ENCODE assay signal across 8 mouse cellular contexts in genomic region chr5:100424252-100424651, GRCm38 (mm10). TPM values are rescaled to one million over a fixed set of nuclear protein-coding genes. Genes with fewer than 3 reads are reported as not detected.
DNase-seq lines count a peak whose midpoint lies in the region; ATAC-seq and TF ChIP-seq lines count a peak whose summit lies in the region.

No protein-coding gene starts in this region.

- H3K4me1 ChIP-seq in lung, embryonic 15.5 days = peaks cover 53% of the 10 kb centered on the region
- peaks cover 22% of the 10 kb centered on the region for H3K4me1 ChIP-seq in forebrain, embryonic 11.5 days (replicated peaks; ENCODE audit: control insufficient read depth, insufficient read depth, low read length)
- peaks cover 19% of the 10 kb centered on the region for H3K4me1 ChIP-seq in hindbrain, postnatal 0 days (ENCODE audit: insufficient read depth, low read length)
- peaks cover 37% of the 10 kb centered on the region for H3K4me1 ChIP-seq in midbrain, embryonic 16.5 days (ENCODE audit: control insufficient read depth, insufficient read depth, low read length)

- DNase-seq in lung, postnatal 25 days (ENCODE audit: low spot score) = no peak
- DNase-seq in forebrain, embryonic 11.5 days (ENCODE audit: low spot score) = no peak
- no peak for DNase-seq in hindbrain, postnatal 0 days (ENCODE audit: low spot score)
- DNase-seq in testis, postnatal 10 days (ENCODE audit: low spot score) = no peak
- DNase-seq in left cerebral cortex, postnatal 4 days = no peak
- no peak for DNase-seq in c-Kit-positive CD71-positive TER-119-positive erythroid progenitor cells, embryonic 14.5 days (ENCODE audit: low spot score)

- H3K4me3 ChIP-seq in lung, embryonic 15.5 days = no peak overlapping the region; the same call in 1 of the 2 replicates
- H3K4me3 ChIP-seq in forebrain, embryonic 11.5 days (ENCODE audit: low read depth, low read length) = peak overlapping the region; percentile 12; the same call in 1 of the 2 replicates
- no peak overlapping the region for H3K4me3 ChIP-seq in hindbrain, postnatal 0 days (ENCODE audit: low read length)
- H3K4me3 ChIP-seq in midbrain, embryonic 16.5 days (ENCODE audit: low read depth, low read length) = no peak overlapping the region

- WGBS in lung, embryonic 15.5 days = 69% methylated on average over 3 of the region's 3 CpGs
- WGBS in forebrain, embryonic 11.5 days = 83% methylated on average over 3 of the region's 3 CpGs
- 78% methylated on average over 3 of the region's 3 CpGs for WGBS in hindbrain, postnatal 0 days
- WGBS in midbrain, embryonic 16.5 days = 82% methylated on average over 3 of the region's 3 CpGs

- no peak overlapping the region for H3K27ac ChIP-seq in lung, embryonic 15.5 days
- no peak overlapping the region for H3K27ac ChIP-seq in forebrain, embryonic 11.5 days (ENCODE audit: low read depth, low read length)
- H3K27ac ChIP-seq in hindbrain, postnatal 0 days = no peak overlapping the region
- no peak overlapping the region for H3K27ac ChIP-seq in midbrain, embryonic 16.5 days (ENCODE audit: low read length)

- no peaks in the 10 kb centered on the region for H3K27me3 ChIP-seq in lung, embryonic 15.5 days
- no peaks in the 10 kb centered on the region for H3K27me3 ChIP-seq in forebrain, embryonic 11.5 days (ENCODE audit: control insufficient read depth, insufficient read depth, low read length)
- H3K27me3 ChIP-seq in hindbrain, postnatal 0 days (ENCODE audit: insufficient read depth, low read length) = no peaks in the 10 kb centered on the region
- no peaks in the 10 kb centered on the region for H3K27me3 ChIP-seq in midbrain, embryonic 16.5 days (ENCODE audit: control insufficient read depth, insufficient read depth, low read depth, low read length)

- peak overlapping the region; percentile 27 for H3K4me2 ChIP-seq in lung, embryonic 15.5 days
- no peak overlapping the region for H3K4me2 ChIP-seq in forebrain, embryonic 11.5 days (ENCODE audit: low read depth, low read length, severe bottlenecking)
- no peak overlapping the region for H3K4me2 ChIP-seq in hindbrain, postnatal 0 days (ENCODE audit: low read depth, low read length)
- H3K4me2 ChIP-seq in midbrain, embryonic 16.5 days (ENCODE audit: low read length) = peak overlapping the region; percentile 24; the same call in 1 of the 2 replicates

- TF ChIP-seq CTCF in hindbrain, postnatal 0 days (IDR thresholded peaks at IDR 0.05; ENCODE audit: low read depth) = no peak

- intact Hi-C loops in left cerebral cortex, postnatal 4 days (cut with DNase I) = no loop called here

- H3K9ac ChIP-seq in lung, embryonic 15.5 days = peak overlapping the region; percentile 14; the same call in 1 of the 2 replicates
- H3K9ac ChIP-seq in forebrain, embryonic 11.5 days (ENCODE audit: low read length) = no peak overlapping the region
- H3K9ac ChIP-seq in hindbrain, postnatal 0 days (replicated peaks; ENCODE audit: low read length) = peak overlapping the region; percentile 38; the same call in 1 of the 2 replicates
- H3K9ac ChIP-seq in midbrain, embryonic 16.5 days (ENCODE audit: low read depth, low read length) = no peak overlapping the region

- no peak for ATAC-seq in lung, embryonic 15.5 days (ENCODE audit: borderline replicate concordance, extremely low read depth, low FRiP score, low TSS enrichment)
- no peak for ATAC-seq in forebrain, embryonic 11.5 days (replicated peaks; ENCODE audit: low FRiP score)
- no peak for ATAC-seq in hindbrain, postnatal 0 days
- ATAC-seq in midbrain, embryonic 16.5 days = no peak

- H3K9me3 ChIP-seq in lung, embryonic 15.5 days = no peaks in the 10 kb centered on the region
- no peaks in the 10 kb centered on the region for H3K9me3 ChIP-seq in forebrain, embryonic 11.5 days (ENCODE audit: control insufficient read depth, low read length)
- H3K9me3 ChIP-seq in hindbrain, postnatal 0 days (ENCODE audit: low read length) = no peaks in the 10 kb centered on the region
- H3K9me3 ChIP-seq in midbrain, embryonic 16.5 days (replicated peaks; ENCODE audit: control insufficient read depth, low read length, poor library complexity, severe bottlenecking) = no peaks in the 10 kb centered on the region

- H3K36me3 ChIP-seq in lung, embryonic 15.5 days = peaks cover 73% of the 10 kb centered on the region
- peaks cover 31% of the 10 kb centered on the region for H3K36me3 ChIP-seq in forebrain, embryonic 11.5 days (ENCODE audit: control insufficient read depth, insufficient read depth, low read length)
- H3K36me3 ChIP-seq in hindbrain, postnatal 0 days (ENCODE audit: insufficient read depth, low read length) = peaks cover 35% of the 10 kb centered on the region
- H3K36me3 ChIP-seq in midbrain, embryonic 16.5 days (ENCODE audit: control insufficient read depth, insufficient read depth, low read length) = peaks cover 28% of the 10 kb centered on the region

RNA-seq across cellular contexts. Expression of gene Sec31a, which starts 8.2 kb away (rescaled TPM):
- polyA plus RNA-seq in lung, embryonic 15.5 days (2015; fragmentation: Nextera tagmentation; extraction: Ambion mirVana) = 145 and 152 TPM in 2 replicates
- polyA plus RNA-seq in forebrain, embryonic 11.5 days (2014; fragmentation: Nextera tagmentation; extraction: Ambion mirVana) = 109 and 117 TPM in 2 replicates
- total RNA-seq in hindbrain, postnatal 0 days (2014; rRNA removed) = 165 and 209 TPM in 2 replicates
- polyA plus RNA-seq in hindbrain, postnatal 0 days (2015; fragmentation: Nextera tagmentation; extraction: Ambion mirVana) = 69.3 and 73.8 TPM in 2 replicates
- polyA plus RNA-seq in midbrain, embryonic 16.5 days (2015; fragmentation: Nextera tagmentation; extraction: Ambion mirVana) = 91.0 and 92.6 TPM in 2 replicates
- 100 to 1,000 TPM; 104 to 115 TPM for total RNA-seq in left cerebral cortex, postnatal 4 days (2021)

Comparison
In these comparisons a context has a peak if more than half of its experiments do, and no peak if none do; other contexts are left out.
1. H3K4me2 ChIP-seq: peak in lung, embryonic 15.5 days (single experiment) and midbrain, embryonic 16.5 days (single experiment); none in forebrain, embryonic 11.5 days (single experiment) and hindbrain, postnatal 0 days (single experiment).
2. H3K9ac ChIP-seq: peak in lung, embryonic 15.5 days (single experiment) and hindbrain, postnatal 0 days (single experiment); none in forebrain, embryonic 11.5 days (single experiment) and midbrain, embryonic 16.5 days (single experiment).